Mouse (Mus musculus): ENCODE data around the gene Mmp11. TPM values are rescaled to one million over a fixed set of nuclear protein-coding genes. Genes with fewer than 3 reads are reported as not detected.
A peak's percentile ranks its signal among the peaks of the same experiment; 100 is the strongest.

Mmp11 gene
- total and polyA plus RNA-seq, 2 experiments, result 0.18 to 1.4 TPM

DNA sequence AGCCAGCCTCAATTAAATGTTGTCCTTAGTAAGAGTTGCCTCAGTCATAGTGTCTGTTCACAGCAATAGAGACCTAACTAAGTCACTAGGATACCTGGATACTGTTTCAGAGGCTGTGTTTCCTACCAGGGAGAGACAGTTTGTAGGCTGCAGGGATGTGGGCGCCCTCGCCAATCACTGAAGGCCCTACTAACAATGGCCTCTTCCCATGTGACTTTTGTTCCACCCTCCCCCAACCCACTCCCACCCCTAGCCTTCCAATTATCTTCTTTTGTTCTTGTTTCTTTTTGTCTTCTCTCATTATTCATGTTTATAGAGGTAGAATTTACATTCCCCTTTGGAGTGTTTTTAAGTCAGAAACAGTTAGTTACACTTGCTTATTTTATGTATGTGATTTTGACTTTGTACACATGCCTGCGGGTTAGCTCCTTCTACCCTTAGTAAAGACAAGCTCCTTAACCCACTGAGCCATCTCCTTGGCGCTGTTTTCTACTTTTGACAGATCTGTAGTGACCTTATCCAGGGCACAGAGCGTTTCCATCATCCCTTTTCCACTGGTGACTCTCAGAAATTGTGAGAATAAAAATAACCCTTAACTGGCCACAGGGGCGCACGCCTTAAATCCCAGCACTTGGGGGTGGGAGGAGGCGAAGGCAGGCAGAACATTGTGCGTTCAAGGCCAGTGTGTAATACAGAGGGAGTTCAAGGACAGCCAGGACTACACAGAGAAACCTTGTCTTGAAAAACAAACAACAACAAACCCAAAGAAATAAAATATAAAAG is 4.9 kb upstream of the Mmp11 start:
- TF ChIP-seq POLR2A (IDR thresholded peaks at IDR 0.05; ENCODE audit: extremely low read depth, insufficient read depth, low read length), result no peak
- TF ChIP-seq CTCF (IDR thresholded peaks at IDR 0.05; ENCODE audit: low read depth, low read length), result no peak
- Histone ChIP-seq H3K36me3 (ENCODE audit: control insufficient read depth, insufficient read depth, low read length) (peaks cover 2% of the 10 kb centered on the region), H3K27me3 (ENCODE audit: control insufficient read depth, insufficient read depth, low read length) (no peaks in the 10 kb centered on the region), H3K4me1 (ENCODE audit: control insufficient read depth, insufficient read depth, low read length) (peaks cover 15% of the 10 kb centered on the region), H3K9ac (ENCODE audit: low read depth, low read length) (no peak overlapping the region), H3K4me3 (ENCODE audit: insufficient read depth, low read depth, low read length) (no peak overlapping the region), H3K27ac (replicated peaks; ENCODE audit: insufficient read depth, low read depth, low read length) (no peak overlapping the region), H3K79me2 (ENCODE audit: control insufficient read depth, insufficient read depth, low read length) (peaks cover 5% of the 10 kb centered on the region; the same call in 1 of the 2 replicates)
- DNase-seq (ENCODE audit: extremely low read depth, low read depth, low spot score), result no peak
- 83% methylated on average over 9 of the region's 9 CpGs for WGBS

DNA sequence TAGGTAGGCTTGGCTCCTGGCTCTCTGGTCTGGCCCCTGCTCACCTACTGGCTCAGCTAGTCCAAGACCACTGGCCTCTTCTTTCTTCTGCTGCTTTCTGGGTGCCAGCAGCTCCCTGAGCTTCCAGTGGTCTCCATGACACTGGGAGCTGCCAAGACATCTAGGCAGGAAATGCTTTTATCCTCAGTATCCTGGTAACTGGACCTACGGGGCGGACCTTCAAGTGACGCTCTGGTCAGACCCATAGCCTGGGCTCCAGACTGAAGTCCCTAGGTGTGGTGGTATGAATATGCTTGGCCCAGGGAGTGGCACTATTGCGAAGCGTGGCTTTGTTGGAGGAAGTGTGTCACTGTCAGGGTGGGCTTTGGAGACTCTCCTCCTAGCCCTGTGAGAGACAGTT is 4.2 kb upstream of the Mmp11 start, which contains the start of gene Gm867:
TSS of gene Gm867 (minus strand) at position 153 of the 400 bp plus-strand sequence.
- 81% methylated on average over 5 of the region's 5 CpGs for WGBS
- peaks cover 2% of the 10 kb centered on the region for H3K36me3 ChIP-seq (ENCODE audit: control insufficient read depth, insufficient read depth, low read length)
- TF ChIP-seq CTCF (IDR thresholded peaks at IDR 0.05; ENCODE audit: low read depth, low read length) (no peak), POLR2A (IDR thresholded peaks at IDR 0.05; ENCODE audit: extremely low read depth, insufficient read depth, low read length) (no peak)
- no peak within 1 kb of the TSS for H3K4me3 ChIP-seq (ENCODE audit: insufficient read depth, low read depth, low read length)
- no peaks in the 10 kb centered on the region for H3K27me3 ChIP-seq (ENCODE audit: control insufficient read depth, insufficient read depth, low read length)
- no peak within 1 kb of the TSS for H3K27ac ChIP-seq (replicated peaks; ENCODE audit: insufficient read depth, low read depth, low read length)
- no peak for DNase-seq (ENCODE audit: extremely low read depth, low read depth, low spot score)
- no peak within 1 kb of the TSS for H3K9ac ChIP-seq (ENCODE audit: low read depth, low read length)
- peaks cover 15% of the 10 kb centered on the region for H3K4me1 ChIP-seq (ENCODE audit: control insufficient read depth, insufficient read depth, low read length)
- H3K79me2 ChIP-seq (ENCODE audit: control insufficient read depth, insufficient read depth, low read length), result peaks cover 7% of the 10 kb centered on the region; the same call in 1 of the 2 replicates

DNA sequence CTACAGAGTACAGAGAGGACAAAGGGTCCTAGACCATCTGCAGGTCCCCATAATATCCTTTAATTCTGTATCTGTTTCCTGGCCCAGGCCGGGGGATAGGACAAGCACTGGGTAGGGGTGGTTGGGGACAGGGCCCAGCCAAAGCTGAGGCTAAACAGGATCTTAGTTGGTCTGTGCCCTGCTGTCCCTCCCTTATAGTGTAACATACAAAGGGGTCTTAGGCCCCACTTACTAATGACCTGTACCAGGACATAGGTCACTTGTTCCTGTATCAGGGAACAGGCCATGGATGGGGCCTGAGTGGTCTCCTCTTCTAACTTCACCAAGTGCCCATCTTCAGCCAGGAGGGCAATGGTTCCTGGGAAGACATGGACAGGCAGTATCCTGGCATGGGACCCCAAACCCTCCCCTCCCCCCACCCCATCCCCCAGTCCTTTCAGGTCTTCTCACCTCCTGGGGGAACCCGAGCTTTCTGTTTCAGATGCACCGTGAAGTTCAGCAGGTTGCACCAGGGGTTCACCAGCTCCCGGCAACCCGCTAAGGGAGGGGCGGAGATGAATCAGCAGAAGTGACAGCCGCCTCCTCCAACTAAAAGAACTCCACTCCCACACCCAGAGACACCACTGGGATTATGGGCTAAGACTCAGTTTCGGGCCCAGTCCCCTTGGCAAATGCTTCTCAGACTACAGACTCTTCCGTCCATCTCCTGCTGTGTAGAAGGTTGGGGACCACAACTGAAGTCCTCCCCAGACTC is 3.4 kb upstream of the Mmp11 start:
- H3K9ac ChIP-seq (ENCODE audit: low read depth, low read length), result no peak overlapping the region
- 0 out of 2 replicates have a peak, but pooled peaks have one; percentile 11 for TF ChIP-seq POLR2A (IDR thresholded peaks at IDR 0.05; ENCODE audit: extremely low read depth, insufficient read depth, low read length)
- no peak for TF ChIP-seq CTCF (IDR thresholded peaks at IDR 0.05; ENCODE audit: low read depth, low read length)
- no peak for DNase-seq (ENCODE audit: extremely low read depth, low read depth, low spot score)
- H3K79me2 ChIP-seq (ENCODE audit: control insufficient read depth, insufficient read depth, low read length), result peaks cover 7% of the 10 kb centered on the region; the same call in 1 of the 2 replicates
- no peak overlapping the region for H3K27ac ChIP-seq (replicated peaks; ENCODE audit: insufficient read depth, low read depth, low read length)
- H3K4me1 ChIP-seq (ENCODE audit: control insufficient read depth, insufficient read depth, low read length), result peaks cover 16% of the 10 kb centered on the region
- H3K36me3 ChIP-seq (ENCODE audit: control insufficient read depth, insufficient read depth, low read length), result peaks cover 2% of the 10 kb centered on the region
- 55% methylated on average over 9 of the region's 9 CpGs for WGBS
- H3K4me3 ChIP-seq (ENCODE audit: insufficient read depth, low read depth, low read length), result no peak overlapping the region
- H3K27me3 ChIP-seq (ENCODE audit: control insufficient read depth, insufficient read depth, low read length), result no peaks in the 10 kb centered on the region

DNA sequence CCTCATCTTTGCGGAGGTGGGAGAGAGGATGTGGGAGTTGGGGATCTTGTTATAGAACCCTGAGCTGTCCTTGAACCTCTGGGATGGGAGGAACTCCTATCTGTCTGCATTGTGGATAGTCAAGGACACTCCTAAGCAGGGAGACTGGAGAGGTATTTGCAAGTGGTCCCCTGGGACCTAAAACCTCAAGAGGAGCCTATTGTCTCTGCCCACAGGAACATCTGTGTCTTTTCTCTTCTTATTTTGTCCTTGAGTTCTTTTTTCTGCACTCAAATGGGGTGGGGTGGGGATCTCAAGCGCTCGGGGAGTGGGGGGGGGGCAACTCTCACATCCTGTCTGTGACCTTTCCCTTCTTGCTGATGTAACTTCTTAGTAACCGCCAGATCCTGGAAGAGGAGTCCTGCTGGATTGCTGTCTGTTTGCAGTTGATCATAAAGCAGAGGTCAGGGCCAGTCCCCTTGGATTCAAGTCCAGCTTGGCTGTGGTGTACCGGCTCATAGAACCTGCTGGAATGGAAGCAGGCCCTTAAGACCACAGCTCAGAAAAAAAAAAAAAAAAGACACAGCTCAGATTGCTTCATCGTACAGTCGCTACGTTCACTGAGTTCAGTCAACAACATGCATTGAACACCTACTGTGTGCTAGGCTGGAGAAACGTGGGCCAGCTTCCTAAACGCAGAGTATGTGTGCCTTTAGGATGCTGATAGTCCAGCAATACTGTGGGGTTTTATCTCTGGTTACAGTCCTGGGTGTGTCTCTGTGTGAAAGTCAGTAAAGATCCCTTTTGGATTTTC is 1.8 kb upstream of the Mmp11 start:
- Histone ChIP-seq H3K79me2 (ENCODE audit: control insufficient read depth, insufficient read depth, low read length) (peaks cover 7% of the 10 kb centered on the region; the same call in 1 of the 2 replicates), H3K36me3 (ENCODE audit: control insufficient read depth, insufficient read depth, low read length) (peaks cover 2% of the 10 kb centered on the region), H3K27me3 (ENCODE audit: control insufficient read depth, insufficient read depth, low read length) (no peaks in the 10 kb centered on the region), H3K4me1 (ENCODE audit: control insufficient read depth, insufficient read depth, low read length) (peaks cover 11% of the 10 kb centered on the region), H3K9ac (ENCODE audit: low read depth, low read length) (peak overlapping the region; percentile 81), H3K27ac (replicated peaks; ENCODE audit: insufficient read depth, low read depth, low read length) (peak overlapping the region; percentile 80), H3K4me3 (ENCODE audit: insufficient read depth, low read depth, low read length) (peak overlapping the region; percentile 67)
- peak; percentile 95 for DNase-seq (ENCODE audit: extremely low read depth, low read depth, low spot score)
- 16% methylated on average over 10 of the region's 10 CpGs for WGBS
- TF ChIP-seq POLR2A (IDR thresholded peaks at IDR 0.05; ENCODE audit: extremely low read depth, insufficient read depth, low read length) (no peak), CTCF (IDR thresholded peaks at IDR 0.05; ENCODE audit: low read depth, low read length) (no peak)

DNA sequence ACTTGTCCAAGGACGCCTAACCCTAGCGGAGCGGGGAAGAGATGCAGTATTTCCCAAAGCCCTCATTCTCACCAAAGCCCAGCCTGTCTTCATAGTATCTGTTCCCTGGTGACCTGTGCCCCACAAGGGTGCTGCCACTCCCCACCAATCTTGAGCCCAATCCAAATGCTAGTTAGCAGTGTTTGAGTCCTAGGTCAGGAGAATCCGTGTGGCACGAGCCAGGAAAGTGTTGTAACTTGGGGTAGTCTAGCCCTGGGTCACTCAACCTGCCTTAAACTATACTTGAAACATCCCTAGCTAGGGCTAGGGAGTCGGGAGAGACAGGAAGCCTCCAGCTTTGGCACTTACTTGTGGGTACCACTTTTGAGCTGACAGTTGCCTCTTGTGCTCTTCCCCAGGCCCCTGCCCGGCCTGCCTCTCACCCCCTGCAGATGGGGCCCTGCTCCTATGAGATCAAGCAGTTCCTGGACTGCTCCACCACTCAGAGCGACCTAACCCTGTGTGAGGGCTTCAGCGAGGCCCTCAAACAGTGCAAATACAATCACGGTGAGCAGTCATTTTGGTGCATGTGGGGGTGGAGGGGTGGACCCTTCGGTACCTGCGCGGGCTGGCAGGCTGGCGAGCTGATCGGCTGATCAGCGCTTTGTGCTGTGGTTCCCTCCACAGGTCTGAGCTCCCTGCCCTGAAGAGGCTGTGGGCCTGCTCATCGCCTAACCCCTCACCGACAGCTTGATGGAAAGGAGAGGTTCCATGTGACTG is 792 bp upstream of the Mmp11 start:
- H3K79me2 ChIP-seq (ENCODE audit: control insufficient read depth, insufficient read depth, low read length), result peaks cover 7% of the 10 kb centered on the region; the same call in 1 of the 2 replicates
- no peaks in the 10 kb centered on the region for H3K27me3 ChIP-seq (ENCODE audit: control insufficient read depth, insufficient read depth, low read length)
- H3K4me1 ChIP-seq (ENCODE audit: control insufficient read depth, insufficient read depth, low read length), result peaks cover 13% of the 10 kb centered on the region
- H3K9ac ChIP-seq (ENCODE audit: low read depth, low read length), result peak overlapping the region; percentile 81
- TF ChIP-seq POLR2A (IDR thresholded peaks at IDR 0.05; ENCODE audit: extremely low read depth, insufficient read depth, low read length) (no peak), CTCF (IDR thresholded peaks at IDR 0.05; ENCODE audit: low read depth, low read length) (no peak)
- H3K27ac ChIP-seq (replicated peaks; ENCODE audit: insufficient read depth, low read depth, low read length), result peak overlapping the region; percentile 88
- DNase-seq (ENCODE audit: extremely low read depth, low read depth, low spot score), result peak; percentile 97
- 30% methylated on average over 18 of the region's 18 CpGs for WGBS
- H3K4me3 ChIP-seq (ENCODE audit: insufficient read depth, low read depth, low read length), result peak overlapping the region; percentile 67
- peaks cover 2% of the 10 kb centered on the region for H3K36me3 ChIP-seq (ENCODE audit: control insufficient read depth, insufficient read depth, low read length)
